Mouse (Mus musculus) urinary bladder, postnatal 4 days (tissue): ENCODE data around the gene Gm17455.

ENCODE experiments used
- DNase-seq, 2 experiments: peaks; one replicate each; pipeline ENCODE4 v3.0.0; 2021 to 2022; ENCODE audit warnings: low spot score in 2 of 2

The Gm17455 gene

GRCm38 (mm10) chr10:60418137-60418536, 18.6 kb downstream of the Gm17455 start:
- DNase-seq = peak; percentile 34 to 75

DNA sequence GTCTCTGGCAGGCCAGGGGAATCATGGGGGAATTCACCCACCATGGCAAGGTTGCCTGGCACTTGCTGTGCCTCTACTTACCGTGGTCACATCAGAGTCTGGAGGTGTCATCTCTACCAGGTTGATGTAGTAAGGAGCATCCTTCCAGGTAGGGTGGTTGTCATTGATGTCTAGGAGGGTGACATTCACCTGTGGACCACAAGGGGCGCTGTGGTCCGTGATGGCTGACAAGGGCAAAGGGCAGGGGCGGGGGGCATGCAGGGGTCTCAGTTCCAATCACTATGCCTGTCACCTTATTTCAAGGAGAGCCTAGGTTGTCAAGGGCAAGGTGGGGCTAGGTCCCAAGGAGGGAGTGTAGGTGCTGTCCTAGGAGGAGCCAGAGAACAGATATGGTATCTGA, 20.1 kb downstream of the Gm17455 start:
- DNase-seq = no peak

- DNase-seq = no peak
Observed at GRCm38 (mm10) chr10:60422756-60423155, 23.2 kb downstream of the Gm17455 start.

GRCm38 (mm10) chr10:60430001-60430400, 30.5 kb downstream of the Gm17455 start:
- no peak for DNase-seq

GRCm38 (mm10) chr10:60430591-60430990, 31.1 kb downstream of the Gm17455 start:
- DNase-seq = no peak

- no peak for DNase-seq
Observed at GRCm38 (mm10) chr10:60432679-60433078, 33.2 kb downstream of the Gm17455 start.

DNA sequence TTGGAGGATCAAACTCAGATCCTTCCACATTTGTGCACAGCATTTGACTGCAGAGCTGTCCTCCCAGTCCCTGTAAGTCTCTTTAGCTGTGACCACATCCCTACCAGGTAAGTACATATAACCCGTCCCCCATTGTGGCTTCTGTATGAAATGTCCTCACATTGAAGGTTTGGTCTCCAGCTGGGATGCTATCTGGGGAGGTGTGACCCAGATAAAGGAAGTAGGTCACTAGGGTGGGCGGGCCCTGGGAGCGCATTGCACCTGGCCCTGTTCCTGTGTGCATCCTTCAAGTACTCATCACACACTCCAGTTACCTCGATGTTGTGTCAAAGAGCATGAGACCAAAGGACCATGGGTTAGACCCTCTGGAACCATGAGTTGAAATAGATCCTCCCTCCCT, 42.8 kb downstream of the Gm17455 start:
- DNase-seq = no peak

DNA sequence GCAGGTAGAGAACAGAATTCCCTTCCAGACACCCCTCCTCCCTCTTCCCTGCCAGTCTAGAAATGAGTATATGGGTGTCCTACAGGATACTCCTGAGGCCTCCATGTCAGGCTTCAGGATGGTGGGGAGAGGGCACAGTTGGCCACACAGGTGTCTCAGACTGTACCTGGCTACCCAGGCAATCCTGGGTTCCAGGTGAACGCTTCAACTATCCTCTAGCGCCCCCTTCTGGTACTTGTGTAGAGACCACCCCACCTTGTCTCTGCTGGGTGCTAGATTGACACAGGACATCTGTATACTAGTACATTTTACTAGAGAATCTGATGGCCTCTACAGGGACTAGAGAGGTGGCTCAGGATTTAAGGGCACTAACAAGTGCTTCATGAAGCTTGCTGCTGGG, 43.6 kb downstream of the Gm17455 start:
- no peak for DNase-seq

DNA sequence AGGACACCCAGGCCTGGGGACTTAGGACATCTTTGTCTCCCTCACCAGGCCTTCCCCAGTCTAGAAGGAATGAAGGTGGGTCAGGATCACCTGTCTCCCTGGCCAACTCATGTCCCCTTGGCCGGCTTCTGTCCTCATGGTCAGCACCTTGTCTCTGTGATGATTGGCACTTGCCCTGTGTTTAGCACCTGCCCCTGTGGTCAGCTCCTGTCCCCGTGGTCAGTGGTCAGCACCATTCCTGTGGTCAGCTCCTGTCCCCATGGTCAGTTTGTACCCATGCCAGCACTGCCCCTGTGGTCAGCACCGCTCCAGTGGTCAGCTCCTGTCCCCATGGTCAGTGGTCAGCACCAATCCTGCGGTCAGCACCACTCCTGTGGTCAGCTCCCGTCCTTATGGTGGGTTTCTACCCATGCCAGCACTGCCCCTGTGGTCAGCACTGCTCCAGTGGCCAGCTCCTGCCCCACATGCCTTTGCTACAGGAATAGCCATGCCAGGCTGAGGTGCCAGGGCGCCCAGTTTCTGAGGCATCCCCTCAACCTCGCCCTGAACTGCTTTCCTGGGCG, 45.6 kb downstream of the Gm17455 start:
- DNase-seq = peak; percentile 56 to 68

- DNase-seq = no peak
Observed at GRCm38 (mm10) chr10:60447186-60447585, 47.7 kb downstream of the Gm17455 start.
